Mouse (Mus musculus) spleen, adult 2 months (tissue): Measurements from ENCODE around the gene Gm49369.

Experiments
- CTCF ChIP-seq: fragments of 200-500 bp; IDR thresholded peaks from 2 replicates; pipeline ENCODE4 v1.5.1; 2011; ENCODE audit warnings: mild to moderate bottlenecking, inconsistent platforms; ENCODE audit not compliant: insufficient read depth, insufficient read length, insufficient replicate concordance; ENCODE audit errors: extremely low read depth
- POLR2A ChIP-seq: fragments of 200-500 bp; IDR thresholded peaks from 2 replicates; pipeline ENCODE4 v1.6.1; 2011; ENCODE audit warnings: low read depth, low read length, inconsistent platforms

DNA sequence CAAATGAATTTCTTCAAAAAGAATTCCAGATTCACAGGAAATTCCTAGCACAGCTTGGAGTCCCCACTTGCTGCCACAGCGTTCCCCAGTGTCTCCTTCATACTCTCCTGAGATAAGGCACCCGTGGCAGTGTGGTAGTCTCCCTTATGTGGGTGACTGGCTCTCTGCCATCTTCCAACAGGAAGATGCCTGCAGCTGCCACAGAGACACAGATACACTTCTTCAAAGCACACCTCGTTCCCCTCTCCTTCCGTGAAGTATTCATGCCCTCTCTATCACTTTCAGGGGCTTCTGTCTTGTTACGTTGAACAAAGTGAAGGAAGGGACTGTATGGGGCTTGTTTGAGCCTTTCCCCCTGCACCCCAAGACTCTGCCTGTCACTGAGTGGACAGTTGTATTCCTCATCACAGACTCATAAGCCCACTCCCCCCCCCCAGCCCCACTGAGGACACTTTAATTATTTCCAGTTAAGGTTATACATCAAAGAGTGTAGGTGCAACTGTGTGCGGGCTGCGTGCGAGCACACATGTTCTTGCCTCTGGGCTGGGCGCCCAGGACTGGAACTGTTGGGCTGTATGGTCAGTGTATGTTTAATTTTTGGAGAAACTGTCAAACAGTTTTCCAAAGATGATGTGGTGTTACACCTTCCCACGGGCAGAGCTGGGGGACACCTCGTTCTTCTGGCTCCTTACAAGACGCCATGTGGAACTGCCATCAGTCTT lies 58.9 kb downstream of the Gm49369 start:
- no peak for TF ChIP-seq POLR2A
- TF ChIP-seq CTCF = no peak
